Mouse (Mus musculus) monocyte, adult 5-6 weeks (primary cell): ENCODE data around the gene Shd. TPM values are rescaled to one million over a fixed set of nuclear protein-coding genes. Genes with fewer than 3 reads are reported as not detected.
A peak's percentile ranks its signal among the peaks of the same experiment; 100 is the strongest.
"Not testable (repeated sequence)": the region's sequence is repeated elsewhere in the genome, so short reads cannot be mapped to it uniquely, and the experiment has no call there.

Source experiments
- ATAC-seq: fragments of 153-309, 156-312 bp; replicated peaks from 2 replicates; pipeline ENCODE4 v1.8.0; 2017; ENCODE audit warnings: mild to moderate bottlenecking; ENCODE audit not compliant: low TSS enrichment, insufficient number of reproducible peaks, severe bottlenecking, poor library complexity, low FRiP score
- total RNA-seq: library from RNA; stranded (forward); fragments of 200-1000, 200-491, 200-594 nt; gene quantifications from 3 replicates; pipeline ENCODE4 v1.2.3, GENCODE M21; 2017

Gene Shd
- total RNA-seq = not detected in 3 replicates

GRCm38 (mm10) chr17:55969966-55970891 is at the start of gene Shd:
Gene Shd, plus strand, starts transcription at chr17:55970467.
- ATAC-seq = no peak

- peak; percentile 78 for ATAC-seq
Measured at GRCm38 (mm10) chr17:55931553-55932502, 38.4 kb upstream of the Shd start.

- ATAC-seq = no peak
Measured at GRCm38 (mm10) chr17:55932635-55933034, 37.6 kb upstream of the Shd start.

DNA sequence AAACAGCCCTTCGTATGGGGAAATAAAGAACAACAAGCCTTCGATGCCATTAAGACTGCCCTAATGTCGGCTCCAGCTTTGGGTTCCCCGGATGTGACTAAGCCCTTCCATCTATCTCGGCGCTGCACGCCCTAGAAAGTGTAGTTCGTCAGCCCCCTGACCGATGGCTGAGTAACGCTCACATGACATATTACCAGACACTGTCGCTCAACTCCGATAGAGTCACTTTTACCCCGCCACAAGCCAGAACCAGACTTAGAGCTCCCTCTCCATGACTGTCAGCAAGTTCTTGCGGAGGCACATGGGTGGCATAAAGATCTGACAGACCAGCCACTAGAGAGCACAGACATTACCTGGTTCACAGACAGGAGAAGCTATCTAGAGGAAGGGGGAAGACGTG is 37.1 kb upstream of the Shd start:
- ATAC-seq = no peak

- not testable (repeated sequence) for ATAC-seq
Measured at GRCm38 (mm10) chr17:55944387-55944865, 25.8 kb upstream of the Shd start.

GRCm38 (mm10) chr17:55944866-55945682 is 25.2 kb upstream of the Shd start:
- ATAC-seq = peak; percentile 97

DNA sequence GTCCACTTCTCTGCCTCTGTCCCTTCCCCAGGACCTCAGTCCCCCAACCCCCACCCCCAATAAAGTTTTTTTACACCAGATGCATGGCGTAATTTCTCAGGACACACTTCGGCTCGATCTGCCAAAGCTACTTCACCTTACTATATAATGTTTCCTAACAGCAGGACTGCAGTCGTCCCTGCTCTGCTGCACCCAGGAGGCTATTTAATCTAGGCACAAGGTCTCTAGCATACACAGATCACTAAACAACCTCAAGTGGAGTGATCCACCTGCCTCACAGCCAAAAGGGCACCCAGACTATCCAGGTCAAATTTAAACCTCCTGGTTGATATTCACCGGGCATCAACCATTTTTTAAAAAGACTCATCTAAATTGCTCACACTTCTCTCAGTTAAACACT is 24.6 kb upstream of the Shd start:
- ATAC-seq = no peak

GRCm38 (mm10) chr17:55948647-55949046 is 21.6 kb upstream of the Shd start:
- no peak for ATAC-seq

- ATAC-seq = no peak
Measured at GRCm38 (mm10) chr17:55949400-55949799, 20.9 kb upstream of the Shd start, which contains the start of gene Zfp119b. Gene Zfp119b, minus strand, starts transcription at chr17:55949500.

DNA sequence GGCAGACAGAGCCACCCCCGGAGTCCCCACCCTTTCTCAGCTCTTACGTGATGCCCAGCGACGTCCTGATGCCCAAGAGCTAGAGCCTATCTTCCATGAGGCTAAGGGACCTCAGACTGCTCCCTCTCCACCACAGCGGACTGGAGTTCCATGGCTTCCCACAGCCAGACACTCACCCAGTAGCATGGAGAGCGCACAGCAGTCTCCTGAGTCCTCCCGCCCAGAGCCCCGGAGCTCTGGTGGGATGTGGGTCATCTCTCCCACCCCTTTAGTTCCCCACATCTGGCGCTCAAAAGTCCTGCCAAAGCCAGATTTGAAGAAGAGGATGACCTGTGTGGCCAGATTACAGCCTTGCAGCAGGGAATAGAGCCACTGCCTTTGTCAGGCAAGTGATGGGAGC is 19.7 kb upstream of the Shd start:
- ATAC-seq = no peak

GRCm38 (mm10) chr17:55952041-55952440 is 18.2 kb upstream of the Shd start:
- no peak for ATAC-seq

GRCm38 (mm10) chr17:55952447-55953027 is 17.7 kb upstream of the Shd start, which contains the start of gene Ebi3:
Gene Ebi3, plus strand, starts transcription at chr17:55952640.
- ATAC-seq = peak; percentile 87

DNA sequence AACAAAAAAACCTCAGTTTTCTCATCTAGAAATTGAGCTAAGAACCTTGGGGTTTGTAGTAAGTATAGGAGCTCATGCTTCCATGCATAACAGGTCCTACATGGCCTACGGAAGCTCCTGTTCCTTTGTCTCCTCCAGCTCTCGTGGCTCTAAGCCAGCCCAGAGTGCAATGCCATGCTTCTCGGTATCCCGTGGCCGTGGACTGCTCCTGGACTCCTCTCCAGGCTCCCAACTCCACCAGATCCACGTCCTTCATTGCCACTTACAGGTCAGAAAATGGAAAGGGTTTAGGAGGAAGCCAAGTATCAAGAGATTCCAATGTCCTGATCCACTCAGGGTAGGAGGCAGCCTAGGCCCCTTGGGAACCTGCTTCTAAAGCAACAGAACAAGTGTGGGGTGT is 16.5 kb upstream of the Shd start:
- no peak for ATAC-seq

DNA sequence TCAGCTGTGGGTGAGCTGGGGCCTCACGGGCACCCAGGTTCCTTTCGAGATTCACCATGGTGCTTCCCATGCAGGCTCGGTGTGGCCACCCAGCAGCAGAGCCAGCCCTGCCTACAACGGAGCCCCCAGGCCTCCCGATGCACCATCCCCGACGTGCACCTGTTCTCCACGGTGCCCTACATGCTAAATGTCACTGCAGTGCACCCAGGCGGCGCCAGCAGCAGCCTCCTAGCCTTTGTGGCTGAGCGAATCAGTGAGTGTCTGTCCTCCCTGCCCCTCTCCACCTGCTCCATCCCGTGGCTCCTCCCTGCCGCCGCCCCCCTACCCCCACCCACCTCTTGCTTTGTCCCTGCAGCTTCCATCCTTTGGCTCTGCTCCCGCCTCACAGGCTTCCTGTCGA is 16.0 kb upstream of the Shd start:
- no peak for ATAC-seq

DNA sequence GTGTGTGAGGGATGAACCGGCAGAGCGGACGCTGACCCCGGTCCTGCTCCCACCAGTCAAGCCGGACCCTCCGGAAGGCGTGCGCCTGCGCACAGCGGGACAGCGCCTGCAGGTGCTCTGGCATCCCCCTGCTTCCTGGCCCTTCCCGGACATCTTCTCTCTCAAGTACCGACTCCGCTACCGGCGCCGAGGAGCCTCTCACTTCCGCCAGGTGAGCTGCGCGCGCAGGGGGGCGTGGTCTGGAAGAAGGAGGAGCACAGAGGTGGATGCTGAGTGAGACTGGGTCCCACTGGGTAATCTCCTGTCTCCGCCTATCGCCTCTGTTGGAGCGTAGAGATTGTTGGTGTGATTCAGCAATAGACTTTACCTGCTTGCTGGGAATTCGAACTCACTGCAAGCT is 14.1 kb upstream of the Shd start:
- ATAC-seq = no peak

GRCm38 (mm10) chr17:55956591-55956990 is 13.7 kb upstream of the Shd start:
- ATAC-seq = no peak

DNA sequence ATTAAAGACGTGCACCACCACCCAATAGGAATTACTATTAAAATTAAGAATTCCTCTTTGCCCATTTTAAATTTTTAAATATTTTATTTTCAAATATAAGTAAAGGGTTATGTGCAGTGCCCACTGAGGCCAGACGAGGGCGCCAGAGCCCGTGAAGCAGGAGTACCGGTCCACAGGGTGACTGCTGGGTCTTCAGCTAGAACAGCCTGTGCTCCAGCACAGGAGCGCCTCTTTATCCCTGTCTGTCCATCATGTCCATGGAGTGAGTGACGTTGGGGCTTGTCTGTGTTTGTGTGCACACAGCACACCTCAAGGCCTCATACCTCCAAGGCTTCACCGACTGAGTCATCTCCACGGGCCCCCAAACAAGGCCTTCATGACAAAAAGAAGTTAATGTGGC is 13.1 kb upstream of the Shd start:
- no peak for ATAC-seq
